Mouse (Mus musculus): Measurements from ENCODE around the gene Sec24d.

Gene Sec24d

GRCm38 (mm10) chr3:123397562-123398481 lies 130.6 kb downstream of the Sec24d start:
- DNase-seq (ENCODE audit: low spot score) = no peak

- DNase-seq (ENCODE audit: low spot score) = no peak
Observed at GRCm38 (mm10) chr3:123404945-123405344, 137.7 kb downstream of the Sec24d start.

- DNase-seq (ENCODE audit: low spot score) = no peak
Observed at GRCm38 (mm10) chr3:123411821-123412578, 144.7 kb downstream of the Sec24d start.

- DNase-seq (ENCODE audit: low spot score) = no peak
Observed at GRCm38 (mm10) chr3:123413173-123413572, 145.9 kb downstream of the Sec24d start.

All from urinary bladder, postnatal 25 days (tissue).